Mouse (Mus musculus): ENCODE results near the gene Mycl. TPM values are rescaled to one million over a fixed set of nuclear protein-coding genes. Genes with fewer than 3 reads are reported as not detected.
A peak's percentile ranks its signal among the peaks of the same experiment; 100 is the strongest.

Mycl gene
- total and polyA plus RNA-seq, 3 experiments: 0.38 to 0.51 (median 0.44) TPM

DNA sequence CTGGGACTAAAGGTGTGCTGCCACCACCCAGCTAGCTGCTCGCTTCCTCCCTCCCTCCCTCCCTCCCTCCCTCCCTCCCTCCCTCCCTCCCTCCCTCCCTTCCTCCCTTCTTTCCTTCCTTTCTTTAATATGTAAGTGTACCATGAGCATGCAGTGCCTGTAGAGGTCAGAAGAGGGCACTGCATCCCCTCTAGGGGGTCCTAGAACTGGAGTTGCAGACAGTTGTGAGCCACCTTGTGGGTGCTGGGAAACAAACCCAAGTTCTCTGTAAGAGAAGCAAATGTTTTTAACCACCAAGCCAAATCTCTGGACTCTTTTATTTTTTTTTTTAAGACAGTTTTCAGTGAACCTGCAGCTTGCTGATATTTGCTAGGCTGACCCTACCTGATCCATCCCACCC, 27.4 kb downstream of the Mycl start:
- Histone ChIP-seq H3K27me3 (replicated peaks) (no peaks in the 10 kb centered on the region), H3K79me2 (replicated peaks; ENCODE audit: control insufficient read depth, extremely low read depth, insufficient read depth, poor library complexity, severe bottlenecking) (peaks cover 87% of the 10 kb centered on the region), H3K4me3 (replicated peaks in 1 of 3; ENCODE audit: low read depth in 2 of 3, low read length in 2 of 3, poor library complexity in 1 of 3) (no peak overlapping the region), H3K9me3 (replicated peaks; ENCODE audit: low read length) (peaks cover 12% of the 10 kb centered on the region), H3K36me3 (replicated peaks in 1 of 2; ENCODE audit: control insufficient read depth in 1 of 2, insufficient read depth in 1 of 2, low read length in 1 of 2) (peaks cover 10 to 51% of the 10 kb centered on the region in 2 experiments), H3K27ac (ENCODE audit: insufficient read depth, low read depth) (no peak overlapping the region), H3K9ac (ENCODE audit: insufficient read depth, low read depth) (no peak overlapping the region), H3K4me1 (ENCODE audit: control insufficient read depth in 1 of 2, insufficient read depth in 2 of 2) (peaks cover 16 to 51% of the 10 kb centered on the region in 2 experiments), H3K4me2 (ENCODE audit: insufficient read depth, low read depth, poor library complexity, severe bottlenecking) (no peak overlapping the region)
- dilution Hi-C loops (cut with MboI; ENCODE audit: extremely low pct_ligation_motif_present, extremely low pct_unique_long_range_greater_than_20kb, low sequenced_read_pairs): no loop called here
- in situ Hi-C loops (cut with MboI; ENCODE audit: low pct_ligation_motif_present, low pct_unique_long_range_greater_than_20kb, low sequenced_read_pairs): no loop called here
- no peak for TF ChIP-seq UBTF (IDR thresholded peaks at IDR 0.05; ENCODE audit: low read depth, low read length)
- peak in 1 of 2 experiments; percentile 5; a peak in 1 of 4 replicates for TF ChIP-seq CTCF (conservative IDR thresholded peaks at IDR 0.05 in 1 of 2, IDR thresholded peaks at IDR 0.05 in 1 of 2; ENCODE audit: low read depth in 2 of 2, low read length in 2 of 2)
- DNase-seq (ENCODE audit: extremely low read depth): no peak

DNA sequence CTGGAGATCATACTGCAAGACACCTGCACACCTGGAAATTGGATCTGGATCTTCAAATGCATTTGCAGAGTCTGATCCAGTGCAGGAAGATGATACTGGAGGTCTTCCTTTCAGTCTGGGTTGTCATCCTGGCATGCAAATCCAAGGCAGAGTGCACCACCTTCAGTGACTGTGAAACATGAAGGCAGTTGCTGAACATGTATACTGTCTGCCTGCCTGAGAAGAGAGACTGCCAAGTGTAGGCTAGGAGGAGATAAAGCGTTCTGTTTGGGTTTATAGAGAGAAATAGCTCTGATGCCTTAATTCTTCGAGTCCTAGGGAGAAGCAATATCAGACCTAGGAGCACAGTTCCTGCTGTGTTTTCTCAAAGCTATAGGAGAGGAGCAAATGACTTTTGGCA, 30.0 kb downstream of the Mycl start:
- dilution Hi-C loops (cut with MboI; ENCODE audit: extremely low pct_ligation_motif_present, extremely low pct_unique_long_range_greater_than_20kb, low sequenced_read_pairs): no loop called here
- Histone ChIP-seq H3K4me2 (ENCODE audit: insufficient read depth, low read depth, poor library complexity, severe bottlenecking) (peak overlapping the region; percentile 77), H3K4me3 (replicated peaks in 1 of 3; ENCODE audit: low read depth in 2 of 3, low read length in 2 of 3, poor library complexity in 1 of 3) (no peak overlapping the region), H3K36me3 (replicated peaks in 1 of 2; ENCODE audit: control insufficient read depth in 1 of 2, insufficient read depth in 1 of 2, low read length in 1 of 2) (peaks cover 20 to 66% of the 10 kb centered on the region in 2 experiments), H3K27me3 (replicated peaks) (no peaks in the 10 kb centered on the region), H3K27ac (ENCODE audit: insufficient read depth, low read depth) (peak overlapping the region; percentile 86), H3K9ac (ENCODE audit: insufficient read depth, low read depth) (peak overlapping the region; percentile 47), H3K4me1 (ENCODE audit: control insufficient read depth in 1 of 2, insufficient read depth in 2 of 2) (peaks cover 16 to 39% of the 10 kb centered on the region in 2 experiments), H3K9me3 (replicated peaks; ENCODE audit: low read length) (peaks cover 12% of the 10 kb centered on the region), H3K79me2 (replicated peaks; ENCODE audit: control insufficient read depth, extremely low read depth, insufficient read depth, poor library complexity, severe bottlenecking) (peaks cover 79% of the 10 kb centered on the region)
- in situ Hi-C loops (cut with MboI; ENCODE audit: low pct_ligation_motif_present, low pct_unique_long_range_greater_than_20kb, low sequenced_read_pairs): no loop called here
- DNase-seq (ENCODE audit: extremely low read depth): peak; percentile 34
- TF ChIP-seq KAT2A (IDR thresholded peaks at IDR 0.05; ENCODE audit: insufficient replicate concordance, low read length) (no peak), RCOR1 (conservative IDR thresholded peaks at IDR 0.05; ENCODE audit: low read depth, low read length) (0 out of 2 replicates have a peak, but pooled peaks have one; percentile 45)

DNA sequence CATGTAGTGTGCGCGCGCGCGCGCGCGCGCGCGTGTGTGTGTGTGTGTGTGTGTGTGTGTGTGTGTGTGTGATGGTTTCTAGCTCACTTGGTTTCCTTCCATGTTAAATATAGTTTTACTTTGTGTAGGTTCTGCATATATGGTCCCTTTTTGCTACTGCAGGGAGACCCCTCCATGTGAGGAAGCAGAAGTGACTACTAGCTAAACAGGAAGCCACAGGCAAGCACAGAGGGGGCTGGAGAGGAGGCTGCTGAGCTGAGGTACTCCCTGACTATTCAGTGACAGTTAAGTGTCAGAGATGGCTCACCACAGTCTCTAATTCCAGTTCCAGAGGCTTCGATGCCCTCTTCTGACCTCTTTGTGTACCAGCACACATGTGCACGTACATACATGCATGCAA, 30.7 kb downstream of the Mycl start:
- TF ChIP-seq RAD21 (IDR thresholded peaks at IDR 0.05; ENCODE audit: low read depth, low read length): peak; percentile 27
- peak; percentile 87 for TF ChIP-seq MEF2A (IDR thresholded peaks at IDR 0.05; ENCODE audit: borderline replicate concordance, low read depth, low read length)
- no peak for TF ChIP-seq MAX (IDR thresholded peaks at IDR 0.05; ENCODE audit: low read length)
- TF ChIP-seq EP300 (IDR thresholded peaks at IDR 0.05; ENCODE audit: low read length): peak; percentile 31; the same call in 1 of the 2 replicates
- peak; percentile 52; the same call in 1 of the 2 replicates for TF ChIP-seq ETS1 (conservative IDR thresholded peaks at IDR 0.05; ENCODE audit: low read depth, low read length)
- no peak; the same call in 1 of the 2 replicates for TF ChIP-seq SMC3 (IDR thresholded peaks at IDR 0.05; ENCODE audit: low read depth, low read length)
- peak in 1 of 2 experiments; percentile 42; a peak in 2 of 4 replicates for TF ChIP-seq CTCF (conservative IDR thresholded peaks at IDR 0.05 in 1 of 2, IDR thresholded peaks at IDR 0.05 in 1 of 2; ENCODE audit: low read depth in 2 of 2, low read length in 2 of 2)
- no peak for TF ChIP-seq ZMIZ1 (IDR thresholded peaks at IDR 0.05; ENCODE audit: low read depth, low read length)
- peak; percentile 75 for TF ChIP-seq MAZ (IDR thresholded peaks at IDR 0.05; ENCODE audit: low read depth, low read length)
- TF ChIP-seq ELF1 (IDR thresholded peaks at IDR 0.05; ENCODE audit: low read depth, low read length): peak; percentile 70
- TF ChIP-seq TCF12 (IDR thresholded peaks at IDR 0.05; ENCODE audit: low read depth, low read length): no peak
- TF ChIP-seq IRF4 (IDR thresholded peaks at IDR 0.05; ENCODE audit: low read depth, low read length): peak; percentile 60; the same call in 1 of the 2 replicates
- TF ChIP-seq NRF1 (IDR thresholded peaks at IDR 0.05; ENCODE audit: low read depth, low read length): peak; percentile 67; the same call in 1 of the 2 replicates
- in situ Hi-C loops (cut with MboI; ENCODE audit: low pct_ligation_motif_present, low pct_unique_long_range_greater_than_20kb, low sequenced_read_pairs): no loop called here
- peaks cover 77% of the 10 kb centered on the region for H3K79me2 ChIP-seq (replicated peaks; ENCODE audit: control insufficient read depth, extremely low read depth, insufficient read depth, poor library complexity, severe bottlenecking)
- H3K27ac ChIP-seq (ENCODE audit: insufficient read depth, low read depth): peak overlapping the region; percentile 54
- peak overlapping the region; percentile 47 for H3K9ac ChIP-seq (ENCODE audit: insufficient read depth, low read depth)
- dilution Hi-C loops (cut with MboI; ENCODE audit: extremely low pct_ligation_motif_present, extremely low pct_unique_long_range_greater_than_20kb, low sequenced_read_pairs): no loop called here
- H3K4me1 ChIP-seq (ENCODE audit: control insufficient read depth in 1 of 2, insufficient read depth in 2 of 2): peaks cover 16 to 36% of the 10 kb centered on the region in 2 experiments
- no peak overlapping the region for H3K4me3 ChIP-seq (replicated peaks in 1 of 3; ENCODE audit: low read depth in 2 of 3, low read length in 2 of 3, poor library complexity in 1 of 3)
- DNase-seq (ENCODE audit: extremely low read depth): peak; percentile 82
- H3K27me3 ChIP-seq (replicated peaks): no peaks in the 10 kb centered on the region
- peaks cover 17 to 66% of the 10 kb centered on the region in 2 experiments for H3K36me3 ChIP-seq (replicated peaks in 1 of 2; ENCODE audit: control insufficient read depth in 1 of 2, insufficient read depth in 1 of 2, low read length in 1 of 2)
- H3K4me2 ChIP-seq (ENCODE audit: insufficient read depth, low read depth, poor library complexity, severe bottlenecking): peak overlapping the region; percentile 77
- peaks cover 12% of the 10 kb centered on the region for H3K9me3 ChIP-seq (replicated peaks; ENCODE audit: low read length)
